Comparison of ENCODE assay signal across 19 mouse cellular contexts in genomic region chr11:78422055-78422819, GRCm38 (mm10). TPM values are rescaled to one million over a fixed set of nuclear protein-coding genes. Genes with fewer than 3 reads are reported as not detected.
DNase-seq lines count a peak whose midpoint lies in the region; ATAC-seq and TF ChIP-seq lines count a peak whose summit lies in the region.
"Had no signal": no experiment of that assay in that cellular context is flagged by ENCODE, and none has a peak within 500 bp of the region (broad histone marks: within the 10 kb centered on the region; RNA-seq: fewer than 3 reads in every experiment).

Slc13a2 (minus strand) TSS chr11:78422217.

- 27% methylated on average over 13 of the region's 13 CpGs for WGBS in liver, embryonic 14.5 days (ENCODE audit: insufficient replicate concordance)
- WGBS in liver, embryonic 12.5 days (ENCODE audit: insufficient replicate concordance): 31% methylated on average over 13 of the region's 13 CpGs

- in situ Hi-C loops in ES-E14 (cut with MboI; ENCODE audit: low sequenced_read_pairs in 2 of 2, unreplicated experiment in 2 of 2): no loop called here

- H3K4me2 ChIP-seq in liver, embryonic 14.5 days (ENCODE audit: low read depth): no peak within 1 kb of the TSS
- H3K4me2 ChIP-seq in liver, embryonic 12.5 days: no peak within 1 kb of the TSS

- no peaks in the 10 kb centered on the region for H3K36me3 ChIP-seq in liver, embryonic 14.5 days (replicated peaks; ENCODE audit: control insufficient read depth, insufficient read depth, low read depth)
- H3K36me3 ChIP-seq in liver, embryonic 12.5 days: no peaks in the 10 kb centered on the region
- H3K36me3 ChIP-seq in ES-E14 (ENCODE audit: control insufficient read depth, insufficient read depth, low read length, poor library complexity, severe bottlenecking): no peaks in the 10 kb centered on the region
- H3K36me3 ChIP-seq: limb, embryonic 10.5 days had no signal

- no peak for ATAC-seq in liver, embryonic 14.5 days (ENCODE audit: insufficient read depth)
- ATAC-seq in liver, embryonic 12.5 days: no peak
- ATAC-seq: hindbrain, postnatal 0 days had no signal

- DNase-seq in liver, embryonic 14.5 days (ENCODE audit: low read depth in 3 of 3, low spot score in 3 of 3): no peak
- peak; percentile 62 for DNase-seq in ES-E14 (ENCODE audit: low read depth, low spot score)
- DNase-seq in kidney, adult 18-20 months: peak; percentile 87
- peak; percentile 75 to 88 for DNase-seq in kidney, postnatal 25 days
- DNase-seq in right cerebral cortex, postnatal 36 days (ENCODE audit: low spot score in 2 of 2): no peak
- DNase-seq in cerebellum, adult 9-10 months: no peak
- DNase-seq in ovary, adult 18-20 months (ENCODE audit: low spot score): no peak
- DNase-seq: adrenal gland, postnatal 25 days; heart, adult 18-20 months; retina, postnatal 1 day; spleen, adult 18-20 months had no signal

- H3K9ac ChIP-seq in liver, embryonic 14.5 days (replicated peaks): no peak within 1 kb of the TSS
- H3K9ac ChIP-seq in liver, embryonic 12.5 days: no peak within 1 kb of the TSS
- H3K9ac ChIP-seq in ES-E14 (ENCODE audit: insufficient read depth, low read depth, low read length, poor library complexity, severe bottlenecking): no peak within 1 kb of the TSS

- peaks cover 0 to 2% of the 10 kb centered on the region in 2 experiments; a peak in 2 of 4 replicates for H3K4me1 ChIP-seq in liver, embryonic 14.5 days (replicated peaks; ENCODE audit: control insufficient read depth in 2 of 2, insufficient read depth in 2 of 2, low read length in 1 of 2)
- H3K4me1 ChIP-seq in liver, embryonic 12.5 days: peaks cover 7% of the 10 kb centered on the region
- peaks cover 9 to 26% of the 10 kb centered on the region in 2 experiments for H3K4me1 ChIP-seq in ES-E14 (ENCODE audit: control insufficient read depth in 2 of 2, insufficient read depth in 2 of 2, low read length in 2 of 2, poor library complexity in 1 of 2)

- no peaks in the 10 kb centered on the region for H3K27me3 ChIP-seq in liver, embryonic 14.5 days (ENCODE audit: control insufficient read depth, insufficient read depth, low read length)
- peaks cover 50% of the 10 kb centered on the region for H3K27me3 ChIP-seq in liver, embryonic 12.5 days (replicated peaks)

- H3K27ac ChIP-seq in liver, embryonic 14.5 days: no peak within 1 kb of the TSS
- no peak within 1 kb of the TSS for H3K27ac ChIP-seq in liver, embryonic 12.5 days
- peak within 1 kb of the TSS; percentile 10; the same call in 1 of the 2 replicates for H3K27ac ChIP-seq in ES-E14 (ENCODE audit: insufficient read depth, low read depth, low read length, poor library complexity, severe bottlenecking)
- H3K27ac ChIP-seq: hindbrain, postnatal 0 days; limb, embryonic 10.5 days had no signal

- no peaks in the 10 kb centered on the region for H3K9me3 ChIP-seq in liver, embryonic 14.5 days (ENCODE audit: control insufficient read depth, low read length)
- H3K9me3 ChIP-seq in liver, embryonic 12.5 days (replicated peaks): no peaks in the 10 kb centered on the region
- H3K9me3 ChIP-seq in ES-E14 (ENCODE audit: control insufficient read depth, insufficient read depth, low read depth, low read length): no peaks in the 10 kb centered on the region
- H3K9me3 ChIP-seq: limb, embryonic 10.5 days had no signal

- TF ChIP-seq EP300 in liver, embryonic 14.5 days (IDR thresholded peaks at IDR 0.05; ENCODE audit: low read depth): no peak

- TF ChIP-seq CTCF in liver, embryonic 14.5 days (IDR thresholded peaks at IDR 0.05; ENCODE audit: low read depth): 0 out of 2 replicates have a peak, but pooled peaks have one; percentile 12

- H3K4me3 ChIP-seq in liver, embryonic 14.5 days (ENCODE audit: insufficient read depth in 1 of 2, low read depth in 2 of 2, low read length in 2 of 2): no peak within 1 kb of the TSS
- H3K4me3 ChIP-seq in liver, embryonic 12.5 days: no peak within 1 kb of the TSS
- no peak within 1 kb of the TSS for H3K4me3 ChIP-seq in ES-E14 (ENCODE audit: insufficient read depth in 1 of 2, low read depth in 1 of 2, low read length in 2 of 2, poor library complexity in 1 of 2, severe bottlenecking in 1 of 2)
- H3K4me3 ChIP-seq: limb, embryonic 10.5 days had no signal

TF ChIP-seq in ES-E14, 5 proteins besides CTCF, POLR2A, EP300 and RAD21:
- no peak for TF ChIP-seq HCFC1 (IDR thresholded peaks at IDR 0.05; ENCODE audit: borderline replicate concordance, insufficient read depth, low read length)
- TF ChIP-seq MAFK (IDR thresholded peaks at IDR 0.05; ENCODE audit: insufficient read depth, low read depth, low read length): no peak
- no peak for TF ChIP-seq CHD2 (IDR thresholded peaks at IDR 0.05; ENCODE audit: low read depth, low read length)
- no peak for TF ChIP-seq ZNF384 (IDR thresholded peaks at IDR 0.05; ENCODE audit: low read depth, low read length)
- no peak for TF ChIP-seq ZC3H11A (IDR thresholded peaks at IDR 0.05; ENCODE audit: borderline replicate concordance, low read depth, low read length)

RNA-seq across cellular contexts. Expression of gene Slc13a2, which starts in this region (rescaled TPM):
- polyA plus RNA-seq in liver, embryonic 14.5 days (2012; rRNA removed): 0.02 TPM in 2 replicates
- polyA plus RNA-seq in liver, embryonic 14.5 days (2014; fragmentation: Nextera tagmentation; extraction: Ambion mirVana): not detected in 2 replicates
- 0.05 TPM in 1 of 2 replicates, not detected in the other for polyA plus RNA-seq in liver, embryonic 12.5 days (2016; fragmentation: Nextera tagmentation; extraction: Ambion mirVana)
- 0.13 TPM in 1 of 2 replicates, not detected in the other for total RNA-seq in ES-E14 (2012; rRNA removed)
- total RNA-seq: adrenal gland, postnatal 25 days; heart, adult 18-20 months; layer of hippocampus, postnatal 14 days; midbrain, postnatal 0 days had no signal
- polyA plus RNA-seq: embryonic facial prominence, embryonic 11.5 days; heart, postnatal 0 days; hindbrain, postnatal 0 days; limb, embryonic 10.5 days; midbrain, postnatal 0 days; neural tube, embryonic 14.5 days had no signal

Comparison
In these comparisons a context has a peak if more than half of its experiments do, and no peak if none do; other contexts are left out.
1. Peak in DNase-seq and H3K27ac ChIP-seq in ES-E14; RNA of the gene not detected or under 1 TPM.
2. DNase-seq: peak in kidney, adult 18-20 months (single experiment) and kidney, postnatal 25 days (2 of 2); none in liver, embryonic 14.5 days (0 of 3), right cerebral cortex, postnatal 36 days (0 of 2), cerebellum, adult 9-10 months (single experiment) and ovary, adult 18-20 months (single experiment).